ENCODE assay signal across 34 mouse cellular contexts in genomic region chr4:43506074-43506473, GRCm38 (mm10). TPM values are rescaled to one million over a fixed set of nuclear protein-coding genes. Genes with fewer than 3 reads are reported as not detected.
"Had no signal": no experiment of that assay in that cellular context is flagged by ENCODE, and none has a peak within 500 bp of the region (broad histone marks: within the 10 kb centered on the region; RNA-seq: fewer than 3 reads in every experiment).

No protein-coding gene starts in this region.

- DNase-seq: heart, postnatal 10 days; heart, postnatal 4 days; kidney, adult 11 months; kidney, adult 8-10 months; kidney, adult 9 months; kidney, postnatal 10 days; kidney, postnatal 14 days; kidney, postnatal 4 days; layer of hippocampus, adult 9-11 months; layer of hippocampus, postnatal 36 days had no signal

- H3K4me3 ChIP-seq: heart, embryonic 12.5 days; heart, embryonic 13.5 days; heart, embryonic 15.5 days; hindbrain, embryonic 10.5 days; hindbrain, embryonic 12.5 days; hindbrain, embryonic 13.5 days; hindbrain, embryonic 15.5 days; intestine, embryonic 15.5 days; layer of hippocampus, adult 2 months; left cerebral cortex, adult 2 months had no signal

- H3K4me2 ChIP-seq: heart, embryonic 11.5 days; heart, embryonic 12.5 days; heart, embryonic 13.5 days; heart, embryonic 15.5 days; hindbrain, embryonic 12.5 days; hindbrain, embryonic 13.5 days; hindbrain, embryonic 14.5 days; hindbrain, embryonic 15.5 days had no signal

- ATAC-seq: inflammation-experienced regulatory T-cells, adult 6 months; intestine, postnatal 0 days had no signal

- H3K9ac ChIP-seq: heart, embryonic 12.5 days; heart, embryonic 13.5 days; heart, embryonic 15.5 days; hindbrain, embryonic 12.5 days; hindbrain, embryonic 13.5 days; hindbrain, embryonic 14.5 days; hindbrain, embryonic 15.5 days; intestine, embryonic 15.5 days had no signal

- H3K27me3 ChIP-seq: intestine, embryonic 15.5 days had no signal

- H3K9me3 ChIP-seq: heart, embryonic 12.5 days; heart, embryonic 13.5 days; heart, embryonic 15.5 days; hindbrain, embryonic 10.5 days; hindbrain, embryonic 12.5 days; hindbrain, embryonic 13.5 days; hindbrain, embryonic 15.5 days; intestine, embryonic 15.5 days had no signal

- H3K27ac ChIP-seq: heart, embryonic 13.5 days; heart, embryonic 15.5 days; hindbrain, embryonic 10.5 days; hindbrain, embryonic 12.5 days; hindbrain, embryonic 13.5 days; hindbrain, embryonic 14.5 days; hindbrain, embryonic 15.5 days; hindbrain, postnatal 0 days; kidney, postnatal 0 days; layer of hippocampus, adult 2 months; left cerebral cortex, adult 2 months had no signal

- H3K36me3 ChIP-seq: heart, embryonic 12.5 days; heart, embryonic 13.5 days; heart, embryonic 15.5 days; hindbrain, embryonic 10.5 days; hindbrain, embryonic 12.5 days; hindbrain, embryonic 13.5 days; hindbrain, embryonic 15.5 days; intestine, embryonic 15.5 days had no signal

RNA-seq across cellular contexts. Expression of gene Tpm2, which starts 17.5 kb away (rescaled TPM):
- polyA plus RNA-seq: inflammation-experienced regulatory T-cells, adult 6 months had no signal

RNA-seq across cellular contexts. Expression of gene Sit1, which starts 22.5 kb away (rescaled TPM):
- polyA plus RNA-seq: heart, embryonic 11.5 days; heart, embryonic 12.5 days; heart, embryonic 13.5 days; heart, embryonic 14.5 days; heart, postnatal 0 days; hindbrain, embryonic 10.5 days; hindbrain, embryonic 11.5 days; hindbrain, embryonic 12.5 days; hindbrain, embryonic 13.5 days; hindbrain, embryonic 14.5 days; hindbrain, embryonic 15.5 days; hindbrain, embryonic 16.5 days; hindbrain, postnatal 0 days; intestine, embryonic 14.5 days; intestine, embryonic 15.5 days; intestine, embryonic 16.5 days; intestine, postnatal 0 days; kidney, embryonic 14.5 days; kidney, embryonic 16.5 days; kidney, postnatal 0 days had no signal
